Mouse (Mus musculus): Measurements from ENCODE around the gene Lefty2. TPM values are rescaled to one million over a fixed set of nuclear protein-coding genes. Genes with fewer than 3 reads are reported as not detected.
"Not testable (repeated sequence)": the region's sequence is repeated elsewhere in the genome, so short reads cannot be mapped to it uniquely, and the experiment has no call there.

The Lefty2 gene
- polyA plus RNA-seq, 1 experiment = not detected

DNA sequence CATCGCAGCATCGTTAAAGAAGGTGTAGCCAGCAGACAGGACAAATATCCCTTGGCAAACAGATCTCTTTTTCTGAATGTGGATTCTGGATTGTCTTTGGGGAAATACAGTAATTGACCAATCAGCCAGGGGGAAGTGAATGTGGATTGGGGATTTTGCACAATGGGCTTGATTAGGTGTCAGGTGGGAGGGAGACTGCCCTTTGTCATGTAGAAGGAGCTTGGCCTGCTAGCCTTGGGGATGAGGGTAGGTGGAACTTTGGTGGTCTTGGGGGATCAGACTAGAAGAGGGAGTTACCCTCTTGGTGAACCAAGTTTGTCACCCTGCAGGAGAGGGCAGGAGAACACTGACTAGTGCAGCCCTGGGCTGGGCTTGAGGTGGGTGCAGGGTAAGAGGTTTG is 31.8 kb downstream of the Lefty2 start:
- Histone ChIP-seq H3K27ac (ENCODE audit: insufficient read depth, low read length) (no peak overlapping the region), H3K4me1 (ENCODE audit: control insufficient read depth, insufficient read depth, low read length) (no peaks in the 10 kb centered on the region), H3K4me3 (ENCODE audit: insufficient read depth, low read length) (no peak overlapping the region)
- TF ChIP-seq POLR2A (IDR thresholded peaks at IDR 0.05; ENCODE audit: low read depth, low read length) = no peak
- TF ChIP-seq CTCF (IDR thresholded peaks at IDR 0.05; ENCODE audit: borderline replicate concordance, insufficient read depth, low read length) = no peak

DNA sequence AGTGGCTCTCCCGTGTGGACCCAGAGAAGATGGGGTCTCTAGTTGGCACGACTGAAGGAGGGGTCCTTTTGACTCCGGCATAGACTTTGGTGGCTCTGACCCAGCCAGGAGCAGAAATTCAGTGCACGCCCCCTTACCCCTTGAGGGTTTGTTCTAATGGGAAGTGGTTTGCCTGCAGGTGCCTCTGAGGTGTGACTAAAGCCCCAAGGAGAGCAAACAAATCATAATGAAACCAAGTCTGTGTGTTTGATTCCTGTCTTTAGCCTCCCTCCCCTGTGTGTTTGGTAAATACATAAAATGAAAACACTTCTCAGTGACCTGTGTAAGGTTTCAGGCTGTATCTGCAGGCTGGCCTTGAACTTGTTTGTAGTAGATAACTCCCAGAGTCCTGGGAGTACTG is 33.4 kb downstream of the Lefty2 start:
- no peak for TF ChIP-seq POLR2A (IDR thresholded peaks at IDR 0.05; ENCODE audit: low read depth, low read length)
- no peak for TF ChIP-seq CTCF (IDR thresholded peaks at IDR 0.05; ENCODE audit: borderline replicate concordance, insufficient read depth, low read length)
- Histone ChIP-seq H3K4me3 (ENCODE audit: insufficient read depth, low read length) (no peak overlapping the region), H3K4me1 (ENCODE audit: control insufficient read depth, insufficient read depth, low read length) (peaks cover 5% of the 10 kb centered on the region; the same call in 1 of the 2 replicates), H3K27ac (ENCODE audit: insufficient read depth, low read length) (no peak overlapping the region)

DNA sequence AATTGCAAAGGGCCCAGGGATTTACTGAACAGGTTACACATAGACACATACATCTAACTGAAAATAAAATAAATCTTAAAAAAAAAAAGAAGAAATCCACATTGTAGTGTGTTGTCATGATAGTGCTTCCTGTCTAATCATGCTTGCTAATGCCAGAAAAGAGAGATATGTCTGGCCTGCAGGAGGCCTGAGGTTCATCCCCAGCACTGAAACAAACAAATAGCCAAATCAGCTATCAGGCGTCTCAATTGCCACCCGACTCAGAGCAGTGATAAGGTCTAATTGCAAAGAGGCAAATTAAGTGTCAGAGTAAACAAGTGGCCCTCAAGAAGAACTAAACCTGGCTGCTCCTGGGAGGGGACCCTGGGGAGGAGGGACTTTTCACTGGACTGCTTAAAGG is 36.7 kb downstream of the Lefty2 start:
- no peak overlapping the region for H3K4me3 ChIP-seq (ENCODE audit: insufficient read depth, low read length)
- H3K4me1 ChIP-seq (ENCODE audit: control insufficient read depth, insufficient read depth, low read length) = peaks cover 9% of the 10 kb centered on the region; the same call in 1 of the 2 replicates
- TF ChIP-seq POLR2A (IDR thresholded peaks at IDR 0.05; ENCODE audit: low read depth, low read length) (no peak), CTCF (IDR thresholded peaks at IDR 0.05; ENCODE audit: borderline replicate concordance, insufficient read depth, low read length) (no peak)
- H3K27ac ChIP-seq (ENCODE audit: insufficient read depth, low read length) = no peak overlapping the region

DNA sequence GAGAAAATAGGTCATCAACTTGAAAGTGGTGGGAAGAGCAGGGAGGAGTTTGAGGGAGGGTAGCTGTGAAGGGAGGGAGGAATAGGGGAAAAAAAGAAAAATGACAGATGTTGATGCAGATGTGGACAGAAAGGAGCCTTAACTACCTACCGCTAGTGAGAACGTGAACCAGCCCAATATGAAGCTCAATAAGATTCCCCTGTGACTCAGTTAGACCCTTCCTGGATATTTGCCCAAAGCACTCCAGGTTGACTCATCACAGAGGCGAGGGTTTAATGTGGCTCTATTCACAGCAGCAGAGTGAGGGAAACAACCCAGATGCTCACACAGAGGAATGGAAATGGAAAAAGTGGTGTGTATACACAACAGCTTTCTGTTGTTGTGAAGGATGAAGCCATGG is 38.2 kb downstream of the Lefty2 start:
- no peak overlapping the region for H3K4me3 ChIP-seq (ENCODE audit: insufficient read depth, low read length)
- H3K4me1 ChIP-seq (ENCODE audit: control insufficient read depth, insufficient read depth, low read length) = peaks cover 9% of the 10 kb centered on the region; the same call in 1 of the 2 replicates
- TF ChIP-seq CTCF (IDR thresholded peaks at IDR 0.05; ENCODE audit: borderline replicate concordance, insufficient read depth, low read length) = no peak
- no peak for TF ChIP-seq POLR2A (IDR thresholded peaks at IDR 0.05; ENCODE audit: low read depth, low read length)
- H3K27ac ChIP-seq (ENCODE audit: insufficient read depth, low read length) = no peak overlapping the region

DNA sequence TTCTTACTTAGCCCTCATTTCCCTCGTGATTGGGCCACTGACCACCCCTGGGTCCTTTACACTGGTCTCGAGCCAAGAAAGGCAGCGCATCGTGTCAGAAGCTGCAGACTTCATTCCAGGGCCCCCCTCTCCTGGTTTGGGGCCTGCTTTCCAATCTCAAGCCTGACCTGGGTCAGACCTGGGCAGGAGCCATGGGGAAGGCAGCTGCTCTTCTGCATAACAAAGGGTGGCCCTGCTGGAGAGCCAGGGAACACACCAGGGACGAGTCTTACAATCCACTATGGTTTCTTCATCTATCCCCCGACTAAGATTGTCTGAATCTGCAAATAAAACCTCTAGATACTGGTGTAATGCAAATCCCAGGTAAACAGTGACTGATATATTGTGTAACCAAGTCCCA is 40.8 kb downstream of the Lefty2 start:
- Histone ChIP-seq H3K27ac (ENCODE audit: insufficient read depth, low read length) (no peak overlapping the region), H3K4me1 (ENCODE audit: control insufficient read depth, insufficient read depth, low read length) (peaks cover 9% of the 10 kb centered on the region; the same call in 1 of the 2 replicates), H3K4me3 (ENCODE audit: insufficient read depth, low read length) (no peak overlapping the region)
- TF ChIP-seq POLR2A (IDR thresholded peaks at IDR 0.05; ENCODE audit: low read depth, low read length) = no peak
- TF ChIP-seq CTCF (IDR thresholded peaks at IDR 0.05; ENCODE audit: borderline replicate concordance, insufficient read depth, low read length) = no peak

DNA sequence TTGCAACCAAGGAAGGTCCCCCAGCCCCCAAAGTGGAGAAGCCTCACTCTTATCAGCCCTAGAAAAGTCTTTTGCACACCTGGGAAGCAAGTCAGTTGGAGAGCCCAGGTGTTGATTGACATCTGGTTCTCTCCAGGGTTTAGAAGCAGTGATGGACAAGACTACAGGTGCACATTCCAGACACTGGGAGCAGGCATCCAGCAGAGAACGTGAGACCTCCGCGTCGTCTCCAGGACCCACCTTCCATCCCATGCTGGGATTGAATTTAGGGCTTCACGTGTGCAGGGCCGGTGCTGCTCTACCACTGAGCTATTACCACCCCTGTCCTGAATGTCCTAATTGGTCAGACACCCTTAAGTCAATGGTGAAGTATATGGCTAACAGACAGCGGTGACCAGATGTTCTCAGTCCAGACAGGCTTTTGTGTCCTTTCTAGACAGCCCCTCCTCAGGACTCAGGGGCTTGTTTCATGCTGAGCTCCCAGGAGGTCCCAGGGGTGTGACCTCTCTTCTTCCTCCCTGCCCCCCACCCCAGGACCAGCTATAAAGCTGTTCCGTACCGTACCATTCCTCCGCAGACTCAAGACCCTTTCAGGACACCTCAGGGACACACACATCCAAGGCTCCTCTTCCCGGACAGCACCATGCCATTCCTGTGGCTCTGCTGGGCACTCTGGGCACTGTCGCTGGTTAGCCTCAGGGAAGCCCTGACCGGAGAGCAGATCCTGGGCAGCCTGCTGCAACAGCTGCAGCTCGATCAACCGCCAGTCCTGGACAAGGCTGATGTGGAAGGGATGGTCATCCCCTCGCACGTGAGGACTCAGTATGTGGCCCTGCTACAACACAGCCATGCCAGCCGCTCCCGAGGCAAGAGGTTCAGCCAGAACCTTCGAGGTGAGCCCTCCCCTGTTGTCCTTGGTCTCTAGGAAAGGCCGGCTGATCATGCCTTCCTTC is 41.8 kb downstream of the Lefty2 start, which contains the start of gene Lefty1:
Gene Lefty1, plus strand, starts transcription at position 556 of the 953 bp plus-strand sequence.
- Histone ChIP-seq H3K4me1 (ENCODE audit: control insufficient read depth, insufficient read depth, low read length) (peaks cover 9% of the 10 kb centered on the region; the same call in 1 of the 2 replicates), H3K27ac (ENCODE audit: insufficient read depth, low read length) (no peak within 1 kb of the TSS), H3K4me3 (ENCODE audit: insufficient read depth, low read length) (no peak within 1 kb of the TSS)
- TF ChIP-seq CTCF (IDR thresholded peaks at IDR 0.05; ENCODE audit: borderline replicate concordance, insufficient read depth, low read length) = no peak
- no peak for TF ChIP-seq POLR2A (IDR thresholded peaks at IDR 0.05; ENCODE audit: low read depth, low read length)

DNA sequence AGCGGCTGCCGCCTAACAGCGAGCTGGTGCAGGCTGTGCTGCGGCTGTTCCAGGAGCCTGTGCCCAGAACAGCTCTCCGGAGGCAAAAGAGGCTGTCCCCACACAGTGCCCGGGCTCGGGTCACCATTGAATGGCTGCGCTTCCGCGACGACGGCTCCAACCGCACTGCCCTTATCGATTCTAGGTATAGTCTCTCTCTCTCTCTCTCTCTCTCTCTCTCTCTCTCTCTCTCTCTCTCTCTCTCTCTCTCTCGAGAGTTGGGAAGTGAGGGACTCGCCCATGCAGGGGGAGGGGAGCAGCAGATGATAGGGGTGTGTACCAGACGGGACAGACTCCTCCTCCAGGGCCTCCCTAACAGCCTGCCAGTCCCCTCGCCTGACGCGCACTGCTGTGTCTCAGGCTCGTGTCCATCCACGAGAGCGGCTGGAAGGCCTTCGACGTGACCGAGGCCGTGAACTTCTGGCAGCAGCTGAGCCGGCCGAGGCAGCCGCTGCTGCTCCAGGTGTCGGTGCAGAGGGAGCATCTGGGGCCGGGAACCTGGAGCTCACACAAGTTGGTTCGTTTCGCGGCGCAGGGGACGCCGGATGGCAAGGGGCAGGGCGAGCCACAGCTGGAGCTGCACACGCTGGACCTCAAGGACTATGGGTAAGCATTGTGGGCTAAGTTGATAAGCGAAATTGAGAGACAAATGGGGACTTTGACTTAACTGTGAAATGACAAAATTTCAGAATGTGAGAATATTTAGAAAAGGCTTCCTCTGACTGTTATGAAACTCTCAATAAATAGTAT is 43.9 kb downstream of the Lefty2 start:
- TF ChIP-seq POLR2A (IDR thresholded peaks at IDR 0.05; ENCODE audit: low read depth, low read length) = 0 out of 2 replicates have a peak, but pooled peaks have one; percentile 21
- not testable (repeated sequence) for H3K4me1 ChIP-seq (ENCODE audit: control insufficient read depth, insufficient read depth, low read length); H3K27ac ChIP-seq (ENCODE audit: insufficient read depth, low read length)
- 0 out of 2 replicates have a peak overlapping the region, but pooled peaks have one; percentile 6 for H3K4me3 ChIP-seq (ENCODE audit: insufficient read depth, low read length)

DNA sequence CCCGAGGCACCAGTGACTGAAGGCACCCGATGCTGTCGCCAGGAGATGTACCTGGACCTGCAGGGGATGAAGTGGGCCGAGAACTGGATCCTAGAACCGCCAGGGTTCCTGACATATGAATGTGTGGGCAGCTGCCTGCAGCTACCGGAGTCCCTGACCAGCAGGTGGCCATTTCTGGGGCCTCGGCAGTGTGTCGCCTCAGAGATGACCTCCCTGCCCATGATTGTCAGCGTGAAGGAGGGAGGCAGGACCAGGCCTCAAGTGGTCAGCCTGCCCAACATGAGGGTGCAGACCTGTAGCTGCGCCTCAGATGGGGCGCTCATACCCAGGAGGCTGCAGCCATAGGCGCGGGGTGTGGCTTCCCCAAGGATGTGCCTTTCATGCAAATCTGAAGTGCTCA is 44.7 kb downstream of the Lefty2 start:
- not testable (repeated sequence) for H3K27ac ChIP-seq (ENCODE audit: insufficient read depth, low read length)

DNA sequence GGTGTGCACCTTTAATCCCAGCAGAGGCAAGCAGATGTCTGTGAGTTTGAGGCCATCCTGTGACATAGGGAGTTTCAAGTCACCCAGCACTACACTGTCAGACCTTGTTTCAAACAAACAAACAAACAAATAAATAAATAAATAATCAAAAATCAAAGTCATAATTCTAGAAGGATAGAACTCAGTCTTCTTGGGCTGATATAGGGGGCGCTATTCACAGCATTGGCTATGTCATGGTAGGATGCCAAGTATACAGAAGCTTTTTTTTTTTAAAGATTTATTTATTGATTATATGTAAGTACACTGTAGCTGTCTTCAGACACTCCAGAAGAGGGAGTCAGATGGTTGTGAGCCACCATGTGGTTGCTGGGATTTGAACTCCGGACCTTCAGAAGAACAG is 45.9 kb downstream of the Lefty2 start:
- not testable (repeated sequence) for H3K4me3 ChIP-seq (ENCODE audit: insufficient read depth, low read length); H3K27ac ChIP-seq (ENCODE audit: insufficient read depth, low read length)
- H3K4me1 ChIP-seq (ENCODE audit: control insufficient read depth, insufficient read depth, low read length) = peaks cover 10% of the 10 kb centered on the region; the same call in 1 of the 2 replicates

More for the DNA sequence above, 44.7 kb downstream of the Lefty2 start:
- H3K4me1 ChIP-seq (ENCODE audit: control insufficient read depth, insufficient read depth, low read length); H3K4me3 ChIP-seq (ENCODE audit: insufficient read depth, low read length): not testable (repeated sequence)
